Mouse (Mus musculus) testis, adult 2 months (tissue): ENCODE data around the gene Zc2hc1b.

ENCODE experiments used
- CTCF ChIP-seq: fragments of 200-500 bp; IDR thresholded peaks from 2 replicates; pipeline ENCODE4 v1.5.1; 2012; ENCODE audit warnings: low read depth, mild to moderate bottlenecking, inconsistent platforms, low read length, moderate library complexity; ENCODE audit not compliant: control insufficient read depth, insufficient read depth, insufficient replicate concordance
- POLR2A ChIP-seq: fragments of 200-500 bp; IDR thresholded peaks from 2 replicates; pipeline ENCODE4 v1.6.1; 2012; ENCODE audit warnings: low read depth, mild to moderate bottlenecking, inconsistent platforms, low read length, moderate library complexity; ENCODE audit not compliant: control insufficient read depth

DNA sequence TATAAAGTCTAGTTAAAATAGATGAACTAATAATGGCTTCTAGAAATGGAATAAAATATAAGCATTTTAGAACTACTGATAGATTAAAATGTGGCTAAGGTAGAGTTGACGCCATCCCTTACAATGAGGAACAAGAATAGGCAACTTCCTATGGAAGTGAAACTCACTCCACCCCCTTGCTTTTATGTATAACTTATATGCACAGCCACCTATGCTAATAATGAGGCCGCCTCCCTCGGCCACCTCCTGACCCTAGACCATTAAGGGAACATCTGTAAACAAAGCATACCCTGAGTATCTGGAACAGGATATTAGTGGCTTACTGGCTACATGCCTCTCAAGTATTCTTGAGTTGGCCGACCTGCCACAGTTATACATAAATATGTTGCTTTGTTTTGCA is 74.0 kb downstream of the Zc2hc1b start:
- TF ChIP-seq POLR2A (no peak), CTCF (no peak)
